Mouse (Mus musculus) ES-Bruce4 (cell line): Measurements from ENCODE around the gene Lsm10. TPM values are rescaled to one million over a fixed set of nuclear protein-coding genes. Genes with fewer than 3 reads are reported as not detected.
"Not testable (repeated sequence)": the region's sequence is repeated elsewhere in the genome, so short reads cannot be mapped to it uniquely, and the experiment has no call there.

Experiments
- H3K27ac ChIP-seq: 2 replicates; pipeline ENCODE4 v1.5.1; 2012; ENCODE audit warnings: low read length, inconsistent platforms; ENCODE audit not compliant: insufficient read depth
- H3K27me3 ChIP-seq: 2 replicates; pipeline ENCODE4 v1.6.1; 2012; ENCODE audit warnings: mild to moderate bottlenecking, low read length, inconsistent platforms; ENCODE audit not compliant: control insufficient read depth, poor library complexity, insufficient read depth, severe bottlenecking
- H3K36me3 ChIP-seq: 2 replicates; pipeline ENCODE4 v1.6.1; 2012; ENCODE audit warnings: inconsistent platforms, mild to moderate bottlenecking, low read length, moderate library complexity; ENCODE audit not compliant: control insufficient read depth, poor library complexity, insufficient read depth, severe bottlenecking
- H3K4me1 ChIP-seq: one replicate; pipeline ENCODE4 v1.8.1; 2011; ENCODE audit warnings: low read length; ENCODE audit not compliant: control insufficient read depth, insufficient read depth
- H3K4me3 ChIP-seq: 2 replicates; pipeline ENCODE4 v1.5.1; 2011; ENCODE audit warnings: low read depth, mild to moderate bottlenecking, low read length
- H3K9ac ChIP-seq: 2 replicates; pipeline ENCODE4 v1.6.1; 2012; ENCODE audit warnings: low read depth, mild to moderate bottlenecking, inconsistent platforms; ENCODE audit not compliant: poor library complexity, severe bottlenecking
- H3K9me3 ChIP-seq: replicated peaks from 2 replicates; pipeline ENCODE4 v1.6.1; 2012; ENCODE audit warnings: mild to moderate bottlenecking, low read length, inconsistent platforms; ENCODE audit not compliant: control insufficient read depth, poor library complexity, insufficient read depth, severe bottlenecking
- CTCF ChIP-seq: IDR thresholded peaks from one replicate; pipeline ENCODE4 v1.8.1; 2011; ENCODE audit warnings: low read depth, low read length
- EP300 ChIP-seq: IDR thresholded peaks from 2 replicates; pipeline ENCODE4 v1.6.1; 2011; ENCODE audit warnings: low read depth, low read length; ENCODE audit not compliant: insufficient read depth
- POLR2A ChIP-seq: IDR thresholded peaks from one replicate; pipeline ENCODE4 v1.8.1; 2011; ENCODE audit warnings: low read length; ENCODE audit not compliant: insufficient read depth
- polyA plus RNA-seq: library from polyadenylated mRNA; stranded (reverse); fragments of >200 nt; gene quantifications from 2 replicates; pipeline ENCODE4 v1.2.4, GENCODE M21; 2011; ENCODE audit warnings: low read depth; ENCODE audit not compliant: missing spikeins, insufficient read depth, insufficient read length

Gene Lsm10
- polyA plus RNA-seq, 1 experiment, result 25.4 TPM

DNA sequence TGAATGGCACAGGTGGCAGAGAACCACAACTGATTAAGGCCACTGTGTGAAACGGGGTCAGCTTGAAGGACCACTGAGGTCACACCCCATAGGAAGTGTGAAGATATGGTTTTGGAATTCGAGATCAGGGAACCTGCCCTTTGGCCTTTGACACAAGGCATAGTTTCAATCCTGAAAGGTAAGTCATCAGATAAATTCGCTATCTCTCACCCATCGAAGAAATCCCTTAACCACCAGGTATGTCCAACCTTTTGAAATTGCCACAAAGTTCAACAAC is 5.6 kb upstream of the Lsm10 start:
- H3K36me3 ChIP-seq, result no peaks in the 10 kb centered on the region
- no peaks in the 10 kb centered on the region for H3K27me3 ChIP-seq
- H3K9me3 ChIP-seq, result no peaks in the 10 kb centered on the region
- no peak overlapping the region for H3K27ac ChIP-seq
- no peaks in the 10 kb centered on the region for H3K4me1 ChIP-seq
- no peak overlapping the region for H3K9ac ChIP-seq
- no peak for TF ChIP-seq EP300
- TF ChIP-seq CTCF, result no peak
- TF ChIP-seq POLR2A, result no peak
- no peak overlapping the region for H3K4me3 ChIP-seq

- Histone ChIP-seq H3K27ac (no peak overlapping the region), H3K4me3 (no peak overlapping the region), H3K36me3 (no peaks in the 10 kb centered on the region), H3K4me1 (no peaks in the 10 kb centered on the region), H3K27me3 (no peaks in the 10 kb centered on the region), H3K9me3 (no peaks in the 10 kb centered on the region), H3K9ac (no peak overlapping the region)
- TF ChIP-seq POLR2A (no peak), EP300 (no peak), CTCF (no peak)
Measured at GRCm38 (mm10) chr4:126091873-126092272, 4.5 kb upstream of the Lsm10 start.

DNA sequence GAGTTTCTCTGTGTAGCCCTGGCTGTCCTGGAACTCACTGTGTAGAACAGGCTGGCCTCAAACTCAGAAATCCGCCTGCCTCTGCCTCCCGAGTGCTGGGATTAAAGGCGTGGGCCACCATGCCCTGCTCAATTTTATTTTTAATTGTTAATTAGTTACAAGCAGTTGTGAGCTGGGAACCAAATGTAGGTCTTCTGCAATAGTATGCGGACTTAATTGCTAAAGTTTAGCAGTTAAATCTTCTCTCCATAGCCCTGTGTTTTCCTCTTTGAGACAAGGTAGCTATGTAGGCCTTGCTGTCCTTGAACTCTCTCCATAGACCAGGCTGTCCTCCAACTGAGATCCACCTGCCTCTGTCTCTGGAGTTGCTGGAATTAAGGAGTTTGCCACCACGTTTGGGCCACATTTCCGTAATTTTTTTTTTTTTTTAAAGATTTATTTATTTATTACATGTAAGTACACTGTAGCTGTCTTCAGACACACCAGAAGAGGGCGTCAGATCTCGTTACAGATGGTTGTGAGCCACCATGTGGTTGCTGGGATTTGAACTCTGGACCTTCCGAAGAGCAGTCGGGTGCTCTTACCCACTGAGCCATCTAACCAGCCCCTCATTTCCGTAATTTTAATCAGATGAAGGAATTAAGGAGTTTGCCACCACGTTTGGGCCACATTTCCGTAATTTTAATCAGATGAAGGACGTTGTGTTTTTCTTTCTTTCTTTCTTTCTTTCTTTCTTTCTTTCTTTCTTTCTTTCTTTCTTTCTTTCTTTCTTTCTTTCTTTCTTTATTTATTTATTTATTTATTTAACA is 597 bp upstream of the Lsm10 start:
- H3K27me3 ChIP-seq, H3K9me3 ChIP-seq, H3K9ac ChIP-seq, H3K36me3 ChIP-seq, H3K27ac ChIP-seq, H3K4me1 ChIP-seq, H3K4me3 ChIP-seq: not testable (repeated sequence)

- no peak overlapping the region for H3K27ac ChIP-seq
- no peaks in the 10 kb centered on the region for H3K27me3 ChIP-seq
- H3K9me3 ChIP-seq, result no peaks in the 10 kb centered on the region
- peaks cover 4% of the 10 kb centered on the region for H3K4me1 ChIP-seq
- no peak for TF ChIP-seq CTCF
- H3K36me3 ChIP-seq, result peaks cover 4% of the 10 kb centered on the region
- no peak overlapping the region for H3K4me3 ChIP-seq
- H3K9ac ChIP-seq, result 0 out of 2 replicates have a peak overlapping the region, but pooled peaks have one; percentile 36
Measured at GRCm38 (mm10) chr4:126097711-126098253, 1.4 kb downstream of the Lsm10 start.

- no peak overlapping the region for H3K27ac ChIP-seq
- H3K27me3 ChIP-seq, result no peaks in the 10 kb centered on the region
- TF ChIP-seq CTCF (no peak), POLR2A (no peak), EP300 (no peak)
- H3K9me3 ChIP-seq, result no peaks in the 10 kb centered on the region
- H3K4me1 ChIP-seq, result peaks cover 4% of the 10 kb centered on the region
- peaks cover 4% of the 10 kb centered on the region for H3K36me3 ChIP-seq
- H3K4me3 ChIP-seq, result no peak overlapping the region
- no peak overlapping the region for H3K9ac ChIP-seq
Measured at GRCm38 (mm10) chr4:126099365-126099764, 2.9 kb downstream of the Lsm10 start.

DNA sequence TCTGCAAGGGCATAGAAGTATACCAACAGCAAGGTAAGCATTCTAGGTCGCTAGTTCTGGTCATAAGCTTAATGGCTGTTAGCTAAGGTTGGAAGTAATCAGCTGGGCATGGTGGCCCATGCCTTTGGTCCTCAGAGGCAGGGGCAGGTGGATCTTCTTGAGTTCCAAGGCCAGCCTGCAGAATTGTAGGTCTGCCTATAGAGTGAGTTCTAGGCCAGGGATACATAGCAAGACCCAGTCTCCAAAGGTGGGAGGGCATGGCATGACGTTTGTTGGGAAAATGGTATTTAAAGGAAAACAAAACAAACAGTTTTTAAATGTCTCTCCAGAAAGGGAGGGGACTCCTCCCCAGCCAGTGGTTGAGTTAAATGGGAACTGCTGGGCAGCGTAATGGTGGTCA is 4.3 kb downstream of the Lsm10 start:
- H3K4me1 ChIP-seq, result peaks cover 4% of the 10 kb centered on the region
- TF ChIP-seq POLR2A (no peak), EP300 (no peak), CTCF (no peak)
- no peaks in the 10 kb centered on the region for H3K27me3 ChIP-seq
- H3K4me3 ChIP-seq, result no peak overlapping the region
- H3K9ac ChIP-seq, result no peak overlapping the region
- no peak overlapping the region for H3K27ac ChIP-seq
- H3K9me3 ChIP-seq, result no peaks in the 10 kb centered on the region
- peaks cover 4% of the 10 kb centered on the region for H3K36me3 ChIP-seq
